22 mouse cellular contexts compared by ENCODE assay signal in genomic region chr16:7654451-7654850, GRCm38 (mm10).
A peak's percentile ranks its signal among the peaks of the same experiment; 100 is the strongest.
DNase-seq lines count a peak whose midpoint lies in the region; ATAC-seq and TF ChIP-seq lines count a peak whose summit lies in the region.
"Had no signal": no experiment of that assay in that cellular context is flagged by ENCODE, and none has a peak within 500 bp of the region (broad histone marks: within the 10 kb centered on the region; RNA-seq: fewer than 3 reads in every experiment).

No protein-coding gene starts in this region.

- DNase-seq in heart, postnatal 10 days = peak; percentile 23 to 47
- DNase-seq in heart, adult 8-10 months (ENCODE audit: low spot score) = no peak
- peak; percentile 27 for DNase-seq in layer of hippocampus, adult 11-12 months (ENCODE audit: low spot score)
- DNase-seq in layer of hippocampus, adult 2 months (ENCODE audit: low spot score in 2 of 2) = no peak
- peak; percentile 58 for DNase-seq in lung, postnatal 10 days
- no peak for DNase-seq in lung, postnatal 0 days (ENCODE audit: low spot score)
- DNase-seq in lung, postnatal 4 days = peak; percentile 9 to 30
- DNase-seq in adrenal gland, postnatal 4 days (ENCODE audit: low spot score in 2 of 2) = no peak
- DNase-seq: adrenal gland, adult 2 months; adrenal gland, postnatal 14 days; cerebellum, adult 18-20 months; cerebellum, adult 9-10 months; cerebellum, postnatal 14 days; gastrocnemius, postnatal 10 days; gastrocnemius, postnatal 36 days had no signal

- H3K27ac ChIP-seq in layer of hippocampus, adult 2 months = no peak overlapping the region
- H3K27ac ChIP-seq in lung, postnatal 0 days (ENCODE audit: low read length) = no peak overlapping the region
- H3K27ac ChIP-seq: forebrain, embryonic 10.5 days; forebrain, embryonic 13.5 days; heart, embryonic 13.5 days; hindbrain, embryonic 12.5 days; hindbrain, embryonic 15.5 days had no signal

- TF ChIP-seq CTCF in layer of hippocampus, adult 2 months (conservative IDR thresholded peaks at IDR 0.05) = no peak
- TF ChIP-seq CTCF in lung, postnatal 0 days (IDR thresholded peaks at IDR 0.05) = no peak

- H3K36me3 ChIP-seq in lung, postnatal 0 days (ENCODE audit: insufficient read depth, low read length) = no peaks in the 10 kb centered on the region
- H3K36me3 ChIP-seq: forebrain, embryonic 10.5 days; heart, embryonic 13.5 days; hindbrain, embryonic 12.5 days; hindbrain, embryonic 15.5 days had no signal

- no peak for TF ChIP-seq EP300 in lung, postnatal 0 days (IDR thresholded peaks at IDR 0.05)

- H3K4me1 ChIP-seq in lung, postnatal 0 days (ENCODE audit: insufficient read depth, low read depth, low read length) = no peaks in the 10 kb centered on the region
- H3K4me1 ChIP-seq: forebrain, embryonic 13.5 days; hindbrain, embryonic 15.5 days had no signal

- no peak overlapping the region for H3K4me3 ChIP-seq in layer of hippocampus, adult 2 months
- H3K4me3 ChIP-seq in lung, postnatal 0 days (ENCODE audit: low read depth, low read length) = no peak overlapping the region
- H3K4me3 ChIP-seq: forebrain, embryonic 10.5 days; forebrain, embryonic 13.5 days; heart, embryonic 13.5 days; hindbrain, embryonic 12.5 days; hindbrain, embryonic 15.5 days had no signal

- WGBS in lung, postnatal 0 days = 79% methylated on average over 6 of the region's 6 CpGs

- no peaks in the 10 kb centered on the region for H3K9me3 ChIP-seq in lung, postnatal 0 days (ENCODE audit: low read length)
- H3K9me3 ChIP-seq: forebrain, embryonic 10.5 days; forebrain, embryonic 13.5 days; heart, embryonic 13.5 days; hindbrain, embryonic 12.5 days; hindbrain, embryonic 15.5 days had no signal

- no peak overlapping the region for H3K9ac ChIP-seq in lung, postnatal 0 days (replicated peaks; ENCODE audit: low read depth)
- H3K9ac ChIP-seq: forebrain, embryonic 13.5 days; heart, embryonic 13.5 days; hindbrain, embryonic 12.5 days; hindbrain, embryonic 15.5 days had no signal

- ATAC-seq in lung, postnatal 0 days = no peak
- ATAC-seq: CD4-positive, CD25-positive, alpha-beta regulatory T cell, adult 4 months; forebrain, embryonic 13.5 days; forebrain, embryonic 16.5 days had no signal

- no peak overlapping the region for H3K4me2 ChIP-seq in lung, postnatal 0 days (replicated peaks; ENCODE audit: low read depth, low read length)
- H3K4me2 ChIP-seq: forebrain, embryonic 13.5 days; heart, embryonic 13.5 days; hindbrain, embryonic 12.5 days; hindbrain, embryonic 15.5 days had no signal

- intact Hi-C loops in heart, postnatal 10 days (cut with DNase I) = no loop called here

- H3K27me3 ChIP-seq in lung, postnatal 0 days (replicated peaks; ENCODE audit: insufficient read depth, low read length) = no peaks in the 10 kb centered on the region
- H3K27me3 ChIP-seq: forebrain, embryonic 13.5 days; heart, embryonic 13.5 days; hindbrain, embryonic 12.5 days; hindbrain, embryonic 15.5 days had no signal

Comparison
In these comparisons a context has a peak if more than half of its experiments do, and no peak if none do; other contexts are left out.
1. DNase-seq: peak in heart, postnatal 10 days (2 of 2), layer of hippocampus, adult 11-12 months (single experiment), lung, postnatal 10 days (single experiment) and lung, postnatal 4 days (2 of 2); none in heart, adult 8-10 months (single experiment), layer of hippocampus, adult 2 months (0 of 2), lung, postnatal 0 days (single experiment) and adrenal gland, postnatal 4 days (0 of 2).